Mouse (Mus musculus): ENCODE results near the gene Spred2. TPM values are rescaled to one million over a fixed set of nuclear protein-coding genes. Genes with fewer than 3 reads are reported as not detected.

Spred2 gene
- polyA plus RNA-seq, 1 experiment from 2014 or later: 3.5 TPM

DNA sequence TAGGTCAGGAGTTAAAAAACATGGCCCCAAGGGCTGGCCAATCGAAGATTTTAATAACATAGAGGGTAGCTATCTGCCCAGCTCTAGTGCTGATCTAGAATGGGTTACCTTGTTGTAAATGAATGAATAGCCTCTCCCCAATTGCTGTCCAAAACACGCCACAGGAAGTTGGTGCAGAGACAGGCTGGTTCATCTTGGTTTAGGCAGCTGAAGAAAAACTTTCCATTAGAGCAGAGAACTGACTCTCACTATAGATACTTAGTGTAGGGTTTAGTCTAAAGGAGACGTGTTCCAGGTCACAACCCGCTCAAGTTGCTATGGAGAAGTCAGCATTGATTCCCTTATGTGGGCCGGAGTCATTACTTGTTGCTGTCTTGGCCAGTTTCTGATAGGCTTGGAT lies 25.6 kb downstream of the Spred2 start:
- TF ChIP-seq CTCF (IDR thresholded peaks at IDR 0.05; ENCODE audit: low read depth) (no peak), EP300 (optimal IDR thresholded peaks at IDR 0.05) (no peak)

GRCm38 (mm10) chr11:19950169-19950568 lies 26.0 kb downstream of the Spred2 start:
- Histone ChIP-seq H3K4me1 (replicated peaks; ENCODE audit: control insufficient read depth, insufficient read depth) (peaks cover 10% of the 10 kb centered on the region), H3K4me2 (replicated peaks; ENCODE audit: low read depth) (peak overlapping the region; percentile 29)

More for the DNA sequence above, 25.6 kb downstream of the Spred2 start:
- no peaks in the 10 kb centered on the region for H3K27me3 ChIP-seq (ENCODE audit: control insufficient read depth, insufficient read depth, low read length)
- DNase-seq (ENCODE audit: low spot score) (no peak), ATAC-seq (ENCODE audit: low FRiP score, low TSS enrichment) (no peak)
- peaks cover 10% of the 10 kb centered on the region for H3K4me1 ChIP-seq (replicated peaks; ENCODE audit: control insufficient read depth, insufficient read depth)
- no peaks in the 10 kb centered on the region for H3K36me3 ChIP-seq (ENCODE audit: control insufficient read depth, insufficient read depth, low read length)
- H3K27ac ChIP-seq (replicated peaks): peak overlapping the region; percentile 78
- H3K4me2 ChIP-seq (replicated peaks; ENCODE audit: low read depth): peak overlapping the region; percentile 29; the same call in 1 of the 2 replicates
- 57% methylated on average over 5 of the region's 5 CpGs for WGBS
- no peak overlapping the region for H3K9ac ChIP-seq (ENCODE audit: low read length)
- H3K4me3 ChIP-seq (ENCODE audit: low read depth, low read length): no peak overlapping the region
- no peaks in the 10 kb centered on the region for H3K9me3 ChIP-seq (ENCODE audit: control insufficient read depth, low read length)

GRCm38 (mm10) chr11:19952963-19953362 lies 28.8 kb downstream of the Spred2 start:
- no peaks in the 10 kb centered on the region for H3K27me3 ChIP-seq (ENCODE audit: control insufficient read depth, insufficient read depth, low read length)
- peaks cover 7% of the 10 kb centered on the region for H3K4me1 ChIP-seq (replicated peaks; ENCODE audit: control insufficient read depth, insufficient read depth)
- H3K9me3 ChIP-seq (ENCODE audit: control insufficient read depth, low read length): no peaks in the 10 kb centered on the region
- H3K9ac ChIP-seq (ENCODE audit: low read length): no peak overlapping the region; the same call in 1 of the 2 replicates
- no peaks in the 10 kb centered on the region for H3K36me3 ChIP-seq (ENCODE audit: control insufficient read depth, insufficient read depth, low read length)
- DNase-seq (ENCODE audit: low spot score) (no peak), ATAC-seq (ENCODE audit: low FRiP score, low TSS enrichment) (no peak)
- WGBS: 44% methylated on average over 8 of the region's 8 CpGs
- H3K4me2 ChIP-seq (replicated peaks; ENCODE audit: low read depth): no peak overlapping the region
- no peak overlapping the region for H3K4me3 ChIP-seq (ENCODE audit: low read depth, low read length)
- no peak overlapping the region for H3K27ac ChIP-seq (replicated peaks)
- TF ChIP-seq CTCF (IDR thresholded peaks at IDR 0.05; ENCODE audit: low read depth) (no peak), EP300 (optimal IDR thresholded peaks at IDR 0.05) (no peak)

More at GRCm38 (mm10) chr11:19950169-19950568, 26.0 kb downstream of the Spred2 start:
- WGBS: 29% methylated on average over 8 of the region's 8 CpGs
- ATAC-seq (ENCODE audit: low FRiP score, low TSS enrichment) (no peak), DNase-seq (ENCODE audit: low spot score) (no peak)
- peak overlapping the region; percentile 8; the same call in 1 of the 2 replicates for H3K9ac ChIP-seq (ENCODE audit: low read length)
- H3K27ac ChIP-seq (replicated peaks): peak overlapping the region; percentile 78
- H3K36me3 ChIP-seq (ENCODE audit: control insufficient read depth, insufficient read depth, low read length): no peaks in the 10 kb centered on the region
- TF ChIP-seq EP300 (optimal IDR thresholded peaks at IDR 0.05) (no peak), CTCF (IDR thresholded peaks at IDR 0.05; ENCODE audit: low read depth) (no peak)
- no peaks in the 10 kb centered on the region for H3K9me3 ChIP-seq (ENCODE audit: control insufficient read depth, low read length)
- H3K4me3 ChIP-seq (ENCODE audit: low read depth, low read length): no peak overlapping the region
- no peaks in the 10 kb centered on the region for H3K27me3 ChIP-seq (ENCODE audit: control insufficient read depth, insufficient read depth, low read length)

GRCm38 (mm10) chr11:19953919-19954318 lies 29.7 kb downstream of the Spred2 start:
- no peaks in the 10 kb centered on the region for H3K9me3 ChIP-seq (ENCODE audit: control insufficient read depth, low read length)
- no peak overlapping the region for H3K4me3 ChIP-seq (ENCODE audit: low read depth, low read length)
- ATAC-seq (ENCODE audit: low FRiP score, low TSS enrichment) (no peak), DNase-seq (ENCODE audit: low spot score) (no peak)
- H3K36me3 ChIP-seq (ENCODE audit: control insufficient read depth, insufficient read depth, low read length): no peaks in the 10 kb centered on the region
- H3K9ac ChIP-seq (ENCODE audit: low read length): no peak overlapping the region
- WGBS: 87% methylated on average over 7 of the region's 7 CpGs
- no peak overlapping the region for H3K4me2 ChIP-seq (replicated peaks; ENCODE audit: low read depth)
- peaks cover 7% of the 10 kb centered on the region for H3K4me1 ChIP-seq (replicated peaks; ENCODE audit: control insufficient read depth, insufficient read depth)
- no peaks in the 10 kb centered on the region for H3K27me3 ChIP-seq (ENCODE audit: control insufficient read depth, insufficient read depth, low read length)
- no peak for TF ChIP-seq CTCF (IDR thresholded peaks at IDR 0.05; ENCODE audit: low read depth)
- no peak for TF ChIP-seq EP300 (optimal IDR thresholded peaks at IDR 0.05)
- H3K27ac ChIP-seq (replicated peaks): no peak overlapping the region

- peak overlapping the region; percentile 67 for H3K27ac ChIP-seq (replicated peaks)
- H3K9me3 ChIP-seq (ENCODE audit: control insufficient read depth, low read length): no peaks in the 10 kb centered on the region
- no peak overlapping the region for H3K4me3 ChIP-seq (ENCODE audit: low read depth, low read length)
- H3K4me1 ChIP-seq (replicated peaks; ENCODE audit: control insufficient read depth, insufficient read depth): peaks cover 1% of the 10 kb centered on the region
- DNase-seq (ENCODE audit: low spot score) (no peak), ATAC-seq (ENCODE audit: low FRiP score, low TSS enrichment) (no peak)
- WGBS: 50% methylated on average over 9 of the region's 9 CpGs
- H3K4me2 ChIP-seq (replicated peaks; ENCODE audit: low read depth): 0 out of 2 replicates have a peak overlapping the region, but pooled peaks have one; percentile 4
- no peak overlapping the region for H3K9ac ChIP-seq (ENCODE audit: low read length)
- H3K27me3 ChIP-seq (ENCODE audit: control insufficient read depth, insufficient read depth, low read length): no peaks in the 10 kb centered on the region
- TF ChIP-seq EP300 (optimal IDR thresholded peaks at IDR 0.05): peak; percentile 4
- no peak for TF ChIP-seq CTCF (IDR thresholded peaks at IDR 0.05; ENCODE audit: low read depth)
- H3K36me3 ChIP-seq (ENCODE audit: control insufficient read depth, insufficient read depth, low read length): no peaks in the 10 kb centered on the region
Observed at GRCm38 (mm10) chr11:19955069-19955468, 30.9 kb downstream of the Spred2 start.

DNA sequence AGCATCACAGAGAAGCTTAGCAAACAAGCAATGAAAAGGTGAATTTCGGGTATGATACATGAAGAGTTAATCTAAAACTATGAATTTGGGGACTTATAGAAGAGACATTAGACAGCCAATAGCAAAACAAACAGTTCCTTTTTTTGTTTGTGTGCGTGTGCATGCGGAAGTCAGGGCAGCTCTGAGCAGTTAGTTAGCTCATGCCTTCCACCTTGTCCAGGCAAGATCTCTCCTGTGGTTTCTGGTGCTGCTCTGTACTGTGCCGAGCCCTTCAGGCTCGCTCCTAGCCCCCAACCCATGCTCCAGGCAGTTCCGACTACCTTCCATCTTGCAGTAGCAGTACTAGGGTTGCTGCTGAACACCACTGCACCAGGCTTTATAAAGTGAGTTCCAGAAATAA lies 31.5 kb downstream of the Spred2 start:
- no peak for ATAC-seq (ENCODE audit: low FRiP score, low TSS enrichment)
- TF ChIP-seq CTCF (IDR thresholded peaks at IDR 0.05; ENCODE audit: low read depth) (no peak), EP300 (optimal IDR thresholded peaks at IDR 0.05) (no peak)
- H3K4me2 ChIP-seq (replicated peaks; ENCODE audit: low read depth): no peak overlapping the region
- H3K27me3 ChIP-seq (ENCODE audit: control insufficient read depth, insufficient read depth, low read length): no peaks in the 10 kb centered on the region
- no peaks in the 10 kb centered on the region for H3K9me3 ChIP-seq (ENCODE audit: control insufficient read depth, low read length)
- H3K9ac ChIP-seq (ENCODE audit: low read length): no peak overlapping the region
- H3K36me3 ChIP-seq (ENCODE audit: control insufficient read depth, insufficient read depth, low read length): no peaks in the 10 kb centered on the region
- 60% methylated on average over 6 of the region's 6 CpGs for WGBS
- H3K4me3 ChIP-seq (ENCODE audit: low read depth, low read length): no peak overlapping the region
- H3K4me1 ChIP-seq (replicated peaks; ENCODE audit: control insufficient read depth, insufficient read depth): no peaks in the 10 kb centered on the region
- no peak for DNase-seq (ENCODE audit: low spot score)
- H3K27ac ChIP-seq (replicated peaks): peak overlapping the region; percentile 67

All from stomach, postnatal 0 days (tissue).